8 mouse cellular contexts compared by ENCODE assay signal in genomic region chr5:19522168-19522567, GRCm38 (mm10).
DNase-seq lines count a peak whose midpoint lies in the region; ATAC-seq and TF ChIP-seq lines count a peak whose summit lies in the region.

No protein-coding gene starts in this region.

- DNase-seq in adrenal gland, postnatal 10 days = peak; percentile 14
- DNase-seq in adrenal gland, adult 8-10 months = no peak
- peak; percentile 56 for DNase-seq in lung, postnatal 0 days (ENCODE audit: low spot score)
- no peak for DNase-seq in lung, postnatal 4 days
- peak; percentile 10 for DNase-seq in lung, postnatal 25 days (ENCODE audit: low spot score)
- no peak for DNase-seq in spleen, postnatal 10 days (ENCODE audit: low spot score in 2 of 2)

- ATAC-seq in lung, postnatal 0 days = no peak
- ATAC-seq in granulocyte monocyte progenitor cell, adult 5-6 weeks (replicated peaks; ENCODE audit: poor library complexity, severe bottlenecking) = peak; percentile 50; the same call in 1 of the 2 replicates
- no peak for ATAC-seq in monocyte, adult 5-6 weeks (replicated peaks; ENCODE audit: insufficient number of reproducible peaks, low FRiP score, low TSS enrichment, poor library complexity, severe bottlenecking)

- TF ChIP-seq CTCF in lung, postnatal 0 days (IDR thresholded peaks at IDR 0.05) = peak; percentile 68

- no peaks in the 10 kb centered on the region for H3K27me3 ChIP-seq in lung, postnatal 0 days (replicated peaks; ENCODE audit: insufficient read depth, low read length)

- H3K36me3 ChIP-seq in lung, postnatal 0 days (ENCODE audit: insufficient read depth, low read length) = no peaks in the 10 kb centered on the region

- no peak overlapping the region for H3K9ac ChIP-seq in lung, postnatal 0 days (replicated peaks; ENCODE audit: low read depth)

- no peaks in the 10 kb centered on the region for H3K9me3 ChIP-seq in lung, postnatal 0 days (ENCODE audit: low read length)

- TF ChIP-seq EP300 in lung, postnatal 0 days (IDR thresholded peaks at IDR 0.05) = no peak

- H3K4me2 ChIP-seq in lung, postnatal 0 days (replicated peaks; ENCODE audit: low read depth, low read length) = no peak overlapping the region

- no peak overlapping the region for H3K27ac ChIP-seq in lung, postnatal 0 days (ENCODE audit: low read length)

- no peaks in the 10 kb centered on the region for H3K4me1 ChIP-seq in lung, postnatal 0 days (ENCODE audit: insufficient read depth, low read depth, low read length)

- H3K4me3 ChIP-seq in lung, postnatal 0 days (ENCODE audit: low read depth, low read length) = no peak overlapping the region

Comparison
In these comparisons a context has a peak if more than half of its experiments do, and no peak if none do; other contexts are left out.
1. DNase-seq: peak in adrenal gland, postnatal 10 days (single experiment), lung, postnatal 0 days (single experiment) and lung, postnatal 25 days (single experiment); none in adrenal gland, adult 8-10 months (single experiment), lung, postnatal 4 days (0 of 2) and spleen, postnatal 10 days (0 of 2).